Mouse (Mus musculus) small intestine, adult 2 months (tissue): Measurements from ENCODE around the gene Hmgb3.

ENCODE experiments used
- CTCF ChIP-seq: fragments of 200-500 bp; IDR thresholded peaks from 2 replicates; pipeline ENCODE4 v1.5.1; 2012; ENCODE audit warnings: low read depth, mild to moderate bottlenecking, control low read depth, inconsistent platforms, low read length, moderate library complexity, mixed read lengths; ENCODE audit not compliant: insufficient replicate concordance, insufficient read length; ENCODE audit errors: extremely low read depth
- POLR2A ChIP-seq: fragments of 200-500 bp; IDR thresholded peaks from 2 replicates; pipeline ENCODE4 v1.6.1; 2012; ENCODE audit warnings: low read depth, mild to moderate bottlenecking, control low read depth, inconsistent platforms, low read length, moderate library complexity

DNA sequence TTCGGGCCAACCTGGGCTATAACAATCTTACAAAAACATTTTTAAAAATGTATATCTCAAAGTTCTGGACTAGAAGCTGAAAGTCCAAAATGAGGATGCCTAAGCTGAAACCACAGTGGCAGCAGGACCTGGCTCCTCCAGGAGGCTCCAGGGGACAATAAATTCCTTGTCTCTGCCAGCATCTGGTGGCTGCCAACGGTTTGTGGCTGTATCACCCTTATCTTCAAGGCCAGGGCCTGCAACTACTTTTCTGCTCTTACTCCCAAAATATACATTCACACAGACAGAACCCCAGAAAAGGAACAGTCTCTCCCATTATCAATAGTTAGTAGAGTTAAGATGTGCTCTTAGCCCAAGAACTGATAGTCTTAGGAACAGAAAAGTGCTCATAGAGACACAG, 10.6 kb upstream of the Hmgb3 start:
- TF ChIP-seq CTCF (no peak), POLR2A (no peak)
